Mouse (Mus musculus) forebrain, postnatal 0 days (tissue): ENCODE measurements around the gene Naa50. TPM values are rescaled to one million over a fixed set of nuclear protein-coding genes. Genes with fewer than 3 reads are reported as not detected.
A peak's percentile ranks its signal among the peaks of the same experiment; 100 is the strongest.

Source experiments
- ATAC-seq: fragments of 200-750 bp; cut with Nextera tagmentation; 2 replicates; pipeline ENCODE4 v1.8.0; 2017; ENCODE audit warnings: mild to moderate bottlenecking, moderate library complexity
- DNase-seq: peaks from one replicate; pipeline ENCODE4 v3.0.0-alpha.2; 2015
- H3K27ac ChIP-seq: fragments of 300-500 bp; sonication (generic); 2 replicates; pipeline ENCODE4 v1.5.1; 2014; ENCODE audit warnings: low read depth, mild to moderate bottlenecking, antibody characterized with exemption, low read length, moderate library complexity, mixed read lengths
- H3K27me3 ChIP-seq: fragments of 300-500 bp; sonication (generic); 2 replicates; pipeline ENCODE4 v1.6.1; 2014; ENCODE audit warnings: mild to moderate bottlenecking, low read length, mixed read lengths; ENCODE audit not compliant: insufficient read depth
- H3K36me3 ChIP-seq: fragments of 300-500 bp; sonication (generic); 2 replicates; pipeline ENCODE4 v1.6.1; 2014; ENCODE audit warnings: mild to moderate bottlenecking, moderate library complexity; ENCODE audit not compliant: insufficient read depth
- H3K4me1 ChIP-seq: fragments of 300-500 bp; sonication (generic); 2 replicates; pipeline ENCODE4 v1.6.1; 2014; ENCODE audit warnings: antibody characterized with exemption; ENCODE audit not compliant: insufficient read depth
- H3K4me2 ChIP-seq: fragments of 300-500 bp; sonication (generic); 2 replicates; pipeline ENCODE4 v1.6.1; 2014; ENCODE audit warnings: low read depth, mild to moderate bottlenecking, moderate library complexity
- H3K4me3 ChIP-seq: fragments of 300-500 bp; sonication (generic); 2 replicates; pipeline ENCODE4 v1.5.1; 2014; ENCODE audit warnings: low read depth, low read length, mixed read lengths
- H3K9ac ChIP-seq: fragments of 300-500 bp; sonication (generic); 2 replicates; pipeline ENCODE4 v1.6.1; 2014; ENCODE audit warnings: mild to moderate bottlenecking
- H3K9me3 ChIP-seq: fragments of 300-500 bp; sonication (generic); 2 replicates; pipeline ENCODE4 v1.6.1; 2016; ENCODE audit warnings: low read length
- CTCF ChIP-seq: sonication (generic); IDR thresholded peaks from 2 replicates; pipeline ENCODE4 v1.5.1; 2016; ENCODE audit warnings: antibody characterized with exemption, control low read depth, low read depth
- WGBS: fragments of 180-500 bp; shearing (Covaris S2); extraction: QIAGEN DNeasy Blood & Tissue Kit; methylation state at CpG from one replicate; pipeline ENCODE4 v1.1.7; 2014; 5-methylcytosine and 5-hydroxymethylcytosine counted together
- polyA plus RNA-seq: library from polyadenylated mRNA; unstranded; fragments of >200 nt; fragmentation: Nextera tagmentation; extraction: Ambion mirVana; gene quantifications from 2 replicates; pipeline ENCODE4 v1.2.1, GENCODE M21; 2015
- total RNA-seq: library from RNA; depleted of rRNA; stranded (reverse); fragments of >200 nt; gene quantifications from 2 replicates; pipeline ENCODE4 v1.2.3, GENCODE M21; 2014

Naa50 gene
- total and polyA plus RNA-seq, 2 experiments from 2014 or later, result 19.8 to 51.6 TPM

DNA sequence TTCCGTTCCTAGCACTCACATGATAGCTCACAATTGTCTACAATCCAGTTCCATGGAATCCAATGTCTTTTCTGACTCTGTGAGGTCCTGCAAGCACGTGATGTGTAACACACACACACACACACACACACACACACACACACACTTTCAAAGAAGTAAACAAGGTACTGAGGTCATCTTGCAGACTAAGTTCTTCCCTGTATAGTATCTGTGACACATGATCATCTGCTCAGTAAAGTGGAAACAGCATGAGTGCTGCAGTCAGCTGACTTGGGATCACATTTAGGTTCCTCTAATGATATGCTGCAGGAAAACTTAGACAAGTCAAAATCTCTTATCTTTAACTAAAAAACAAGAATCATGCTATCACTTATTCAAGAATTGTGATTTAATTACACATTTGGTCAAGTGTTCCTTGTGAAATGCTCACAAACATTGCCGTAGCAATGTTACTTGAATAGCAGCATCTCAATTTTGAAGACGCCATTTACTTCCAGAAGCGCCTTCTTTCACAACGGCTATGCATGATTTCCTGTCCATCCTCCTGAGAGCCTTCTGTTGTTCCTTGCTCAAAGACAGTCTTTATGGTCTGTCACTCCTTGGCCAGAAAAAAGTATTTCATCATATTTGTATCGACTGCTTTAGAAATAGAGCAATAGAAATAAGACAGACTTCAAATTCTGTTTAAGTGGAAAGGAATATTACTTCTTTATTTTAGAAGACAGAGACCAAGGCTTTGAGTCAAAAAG is 19.7 kb upstream of the Naa50 start:
- TF ChIP-seq CTCF, result no peak
- 90% methylated on average over 7 of the region's 7 CpGs for WGBS

GRCm38 (mm10) chr16:44122122-44122521 is 17.5 kb upstream of the Naa50 start:
- TF ChIP-seq CTCF, result no peak
- no peaks in the 10 kb centered on the region for H3K27me3 ChIP-seq

More for the DNA sequence above, 19.7 kb upstream of the Naa50 start:
- Histone ChIP-seq H3K27me3 (no peaks in the 10 kb centered on the region), H3K36me3 (peaks cover 11% of the 10 kb centered on the region), H3K27ac (no peak overlapping the region), H3K4me2 (no peak overlapping the region), H3K9ac (no peak overlapping the region), H3K4me3 (no peak overlapping the region), H3K4me1 (no peaks in the 10 kb centered on the region), H3K9me3 (no peaks in the 10 kb centered on the region)
- DNase-seq, result no peak
- ATAC-seq, result no peak

DNA sequence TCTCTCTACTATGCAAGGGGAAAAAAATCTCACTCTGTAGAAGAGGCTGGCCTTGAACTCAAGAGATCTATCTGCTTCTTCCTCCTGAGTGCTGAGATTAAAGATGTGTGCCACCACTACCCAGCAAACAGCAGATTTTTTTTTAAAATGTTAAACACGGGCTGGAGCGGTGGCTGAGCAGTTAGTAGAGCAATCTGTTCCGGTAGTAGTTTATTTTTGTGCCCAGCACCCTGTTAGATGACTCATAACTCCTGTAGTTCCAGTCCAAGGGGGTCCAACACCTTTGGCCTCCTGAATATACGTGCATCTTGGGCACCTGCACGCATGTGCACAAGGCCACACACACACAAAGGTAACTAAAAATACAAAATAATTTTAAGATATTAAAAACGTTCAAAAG is 17.1 kb upstream of the Naa50 start:
- no peaks in the 10 kb centered on the region for H3K9me3 ChIP-seq
- no peak for TF ChIP-seq CTCF
- H3K4me3 ChIP-seq, result no peak overlapping the region
- no peaks in the 10 kb centered on the region for H3K4me1 ChIP-seq
- 84% methylated on average over 6 of the region's 6 CpGs for WGBS
- no peak for ATAC-seq
- H3K27me3 ChIP-seq, result no peaks in the 10 kb centered on the region
- H3K36me3 ChIP-seq, result no peaks in the 10 kb centered on the region
- no peak overlapping the region for H3K27ac ChIP-seq
- no peak for DNase-seq
- H3K4me2 ChIP-seq, result no peak overlapping the region
- no peak overlapping the region for H3K9ac ChIP-seq

More at GRCm38 (mm10) chr16:44122122-44122521, 17.5 kb upstream of the Naa50 start:
- no peak overlapping the region for H3K4me2 ChIP-seq
- H3K27ac ChIP-seq, result no peak overlapping the region
- ATAC-seq (no peak), DNase-seq (no peak)
- no peak overlapping the region for H3K4me3 ChIP-seq
- no peaks in the 10 kb centered on the region for H3K4me1 ChIP-seq
- H3K36me3 ChIP-seq, result no peaks in the 10 kb centered on the region
- WGBS, result 91% methylated on average over 6 of the region's 6 CpGs
- no peaks in the 10 kb centered on the region for H3K9me3 ChIP-seq
- H3K9ac ChIP-seq, result no peak overlapping the region

GRCm38 (mm10) chr16:44122982-44123725 is 16.5 kb upstream of the Naa50 start:
- H3K9me3 ChIP-seq, result no peaks in the 10 kb centered on the region
- H3K36me3 ChIP-seq, result no peaks in the 10 kb centered on the region
- no peak for TF ChIP-seq CTCF
- DNase-seq (peak; percentile 18), ATAC-seq (peak; percentile 47; the same call in 1 of the 2 replicates)
- peak overlapping the region; percentile 45; the same call in 1 of the 2 replicates for H3K27ac ChIP-seq
- no peaks in the 10 kb centered on the region for H3K27me3 ChIP-seq
- H3K9ac ChIP-seq, result no peak overlapping the region
- no peak overlapping the region for H3K4me2 ChIP-seq
- 58% methylated on average over 7 of the region's 7 CpGs for WGBS
- H3K4me1 ChIP-seq, result no peaks in the 10 kb centered on the region
- no peak overlapping the region for H3K4me3 ChIP-seq

GRCm38 (mm10) chr16:44123786-44124185 is 15.8 kb upstream of the Naa50 start:
- Histone ChIP-seq H3K27me3 (no peaks in the 10 kb centered on the region), H3K9me3 (no peaks in the 10 kb centered on the region), H3K36me3 (no peaks in the 10 kb centered on the region), H3K4me2 (no peak overlapping the region), H3K4me1 (no peaks in the 10 kb centered on the region), H3K9ac (no peak overlapping the region), H3K27ac (no peak overlapping the region), H3K4me3 (no peak overlapping the region)
- 79% methylated on average over 2 of the region's 2 CpGs for whole genome bisulfite sequencing
- TF ChIP-seq CTCF, result no peak
- ATAC-seq, result no peak
- DNase-seq, result no peak

- TF ChIP-seq CTCF, result no peak
Observed at GRCm38 (mm10) chr16:44124713-44125112, 14.9 kb upstream of the Naa50 start.

DNA sequence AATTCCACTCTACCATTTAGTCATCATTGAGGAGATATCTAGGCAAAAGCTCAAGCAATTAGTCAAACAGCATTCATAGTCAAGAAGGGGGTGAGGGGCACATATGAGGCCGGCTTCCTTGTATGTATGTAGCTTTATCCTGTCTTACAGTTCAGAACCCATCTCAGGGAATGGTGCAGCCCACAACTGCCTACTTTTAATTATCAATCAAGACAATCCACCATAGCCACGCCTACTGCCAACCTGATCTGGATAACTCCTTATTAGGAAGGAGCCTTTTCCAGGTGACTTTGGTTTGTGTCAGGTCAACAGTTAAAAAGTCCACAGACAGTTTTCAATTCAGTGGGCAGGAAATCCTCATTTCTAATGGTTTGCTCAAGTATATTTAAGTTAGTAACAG is 14.2 kb upstream of the Naa50 start:
- Histone ChIP-seq H3K4me3 (no peak overlapping the region), H3K36me3 (no peaks in the 10 kb centered on the region), H3K4me2 (no peak overlapping the region), H3K9ac (no peak overlapping the region), H3K4me1 (no peaks in the 10 kb centered on the region), H3K27me3 (no peaks in the 10 kb centered on the region), H3K9me3 (no peaks in the 10 kb centered on the region), H3K27ac (no peak overlapping the region)
- no peak for DNase-seq
- no peak for TF ChIP-seq CTCF
- 87% methylated on average over 2 of the region's 2 CpGs for WGBS
- no peak for ATAC-seq

More at GRCm38 (mm10) chr16:44124713-44125112, 14.9 kb upstream of the Naa50 start:
- Histone ChIP-seq H3K27me3 (no peaks in the 10 kb centered on the region), H3K36me3 (no peaks in the 10 kb centered on the region), H3K27ac (no peak overlapping the region), H3K9ac (no peak overlapping the region), H3K9me3 (no peaks in the 10 kb centered on the region), H3K4me1 (no peaks in the 10 kb centered on the region), H3K4me3 (no peak overlapping the region), H3K4me2 (no peak overlapping the region)
- 72% methylated on average over 1 of the region's 1 CpGs for WGBS
- no peak for DNase-seq
- no peak for ATAC-seq
